Mouse (Mus musculus): ENCODE data around the gene Bgn.
A peak's percentile ranks its signal among the peaks of the same experiment; 100 is the strongest.

GRCm38 (mm10) chrX:73543340-73543739 is 59.9 kb downstream of the Bgn start:
- TF ChIP-seq CTCF (IDR thresholded peaks at IDR 0.05; ENCODE audit: borderline replicate concordance, insufficient read depth, low read depth, low read length) (peak; percentile 30; the same call in 1 of the 2 replicates), POLR2A (IDR thresholded peaks at IDR 0.05; ENCODE audit: borderline replicate concordance, insufficient read depth, low read length) (no peak)

All from cerebellum, adult 2 months (tissue).